Mouse (Mus musculus) MEL (cell line): ENCODE measurements at regions not wholly inside any gene's neighbourhood (a gene's known extent, or its start where the extent isn't known, plus 50 kb on each side); places are given as distances from the start of the nearest gene placed in this dataset.

Experiments used
- DNase-seq: peaks from one replicate; pipeline ENCODE4 v3.0.0; 2011; ENCODE audit warnings: low read depth, low spot score
- H3K27ac ChIP-seq: 2 replicates; pipeline ENCODE4 v1.5.1; 2012; ENCODE audit warnings: low read depth, mild to moderate bottlenecking, control low read depth, low read length, moderate library complexity; ENCODE audit not compliant: control insufficient read depth
- H3K27me3 ChIP-seq, 2 experiments: fragments of 150-350 bp in 1 of 2; sonication (generic) in 1 of 2; 2 replicates each; pipeline ENCODE4 v1.6.1; 2012; ENCODE audit warnings: low read length in 2 of 2, mild to moderate bottlenecking in 2 of 2, improper control_type of control experiment in 1 of 2, moderate library complexity in 1 of 2; ENCODE audit not compliant: insufficient read depth in 2 of 2, control insufficient read depth in 1 of 2
- H3K36me3 ChIP-seq, 2 experiments: 2 replicates each; pipeline ENCODE4 v1.6.1; 2012 to 2014; ENCODE audit warnings: low read length in 2 of 2, improper control_type of control experiment in 1 of 2, inconsistent platforms in 1 of 2, mild to moderate bottlenecking in 1 of 2; ENCODE audit not compliant: insufficient read depth in 2 of 2, control insufficient read depth in 1 of 2
- H3K4me1 ChIP-seq, 2 experiments: fragments of 150-350 bp in 1 of 2; sonication (generic) in 1 of 2; 2 replicates each; pipeline ENCODE4 v1.6.1; 2012; ENCODE audit warnings: low read length in 2 of 2, improper control_type of control experiment in 1 of 2, mild to moderate bottlenecking in 1 of 2; ENCODE audit not compliant: insufficient read depth in 2 of 2, control insufficient read depth in 1 of 2
- H3K4me3 ChIP-seq, 2 experiments: fragments of 150-350 bp in 1 of 2; sonication (generic) in 1 of 2; 2 replicates each; pipeline ENCODE4 v1.5.1; 2012; ENCODE audit warnings: low read depth in 2 of 2, low read length in 2 of 2, mild to moderate bottlenecking in 2 of 2, moderate library complexity in 2 of 2, control low read depth in 1 of 2, improper control_type of control experiment in 1 of 2; ENCODE audit not compliant: control insufficient read depth in 1 of 2, insufficient read depth in 1 of 2
- H3K79me2 ChIP-seq: 2 replicates; pipeline ENCODE4 v1.6.1; 2012; ENCODE audit warnings: mild to moderate bottlenecking, low read length, moderate library complexity; ENCODE audit not compliant: control insufficient read depth, poor library complexity, insufficient read depth
- H3K9ac ChIP-seq: 2 replicates; pipeline ENCODE4 v1.6.1; 2012; ENCODE audit warnings: low read depth, mild to moderate bottlenecking, control low read depth, low read length, moderate library complexity; ENCODE audit not compliant: control insufficient read depth, poor library complexity, severe bottlenecking
- H3K9me3 ChIP-seq: fragments of 150-350 bp; sonication (generic); replicated peaks from 2 replicates; pipeline ENCODE4 v1.6.1; 2012; ENCODE audit warnings: mild to moderate bottlenecking, low read length, improper control_type of control experiment, moderate library complexity; ENCODE audit not compliant: insufficient read depth
- BHLHE40 ChIP-seq: IDR thresholded peaks from 2 replicates; pipeline ENCODE4 v1.6.1; 2012; ENCODE audit warnings: low read depth, mild to moderate bottlenecking, inconsistent platforms, low read length, improper control_type of control experiment, borderline replicate concordance
- CHD1 ChIP-seq: IDR thresholded peaks from 2 replicates; pipeline ENCODE4 v1.6.1; 2012; ENCODE audit warnings: low read depth, mild to moderate bottlenecking, inconsistent platforms, low read length, improper control_type of control experiment
- CTCF ChIP-seq, 3 experiments: IDR thresholded peaks in 2 of 3; conservative IDR thresholded peaks in 1 of 3; 2 replicates each; pipeline ENCODE4 v1.5.1; 2011 to 2012; ENCODE audit warnings: low read length in 3 of 3, low read depth in 2 of 3, mild to moderate bottlenecking in 2 of 3, improper control_type of control experiment in 1 of 3, inconsistent platforms in 1 of 3, mixed read lengths in 1 of 3, moderate library complexity in 1 of 3; ENCODE audit not compliant: control insufficient read depth in 1 of 3, insufficient read depth in 1 of 3, poor library complexity in 1 of 3, severe bottlenecking in 1 of 3
- ELF1 ChIP-seq: IDR thresholded peaks from 2 replicates; pipeline ENCODE4 v1.6.1; 2014; ENCODE audit warnings: low read depth, mild to moderate bottlenecking, inconsistent platforms, low read length, improper control_type of control experiment, moderate library complexity
- EP300 ChIP-seq, 2 experiments: IDR thresholded peaks; 2 replicates each; pipeline ENCODE4 v1.6.1; 2011; ENCODE audit warnings: improper control_type of control experiment in 2 of 2, low read length in 2 of 2, low read depth in 1 of 2, mild to moderate bottlenecking in 1 of 2
- GABPA ChIP-seq: IDR thresholded peaks from 2 replicates; pipeline ENCODE4 v1.6.1; 2012; ENCODE audit warnings: low read depth, mild to moderate bottlenecking, inconsistent platforms, low read length, improper control_type of control experiment, moderate library complexity
- GATA1 ChIP-seq: IDR thresholded peaks from 2 replicates; pipeline ENCODE4 v1.6.1; 2011; ENCODE audit warnings: low read depth, low read length, improper control_type of control experiment
- HCFC1 ChIP-seq: IDR thresholded peaks from 2 replicates; pipeline ENCODE4 v1.6.1; 2012; ENCODE audit warnings: low read depth, mild to moderate bottlenecking, inconsistent platforms, low read length, improper control_type of control experiment, moderate library complexity
- JUND ChIP-seq: IDR thresholded peaks from 2 replicates; pipeline ENCODE4 v1.6.1; 2011; ENCODE audit warnings: low read depth, mild to moderate bottlenecking, improper control_type of control experiment, low read length
- KAT2A ChIP-seq: conservative IDR thresholded peaks from 2 replicates; pipeline ENCODE4 v1.6.1; 2012; ENCODE audit warnings: low read depth, low read length, improper control_type of control experiment, inconsistent platforms
- MAZ ChIP-seq: IDR thresholded peaks from 2 replicates; pipeline ENCODE4 v1.6.1; 2012; ENCODE audit warnings: low read depth, mild to moderate bottlenecking, inconsistent platforms, low read length, improper control_type of control experiment
- MYB ChIP-seq: IDR thresholded peaks from 2 replicates; pipeline ENCODE4 v1.6.1; 2011; ENCODE audit warnings: mild to moderate bottlenecking, low read depth, low read length, improper control_type of control experiment
- MYC ChIP-seq: IDR thresholded peaks from 2 replicates; pipeline ENCODE4 v1.6.1; 2011; ENCODE audit warnings: low read depth, mild to moderate bottlenecking, low read length, improper control_type of control experiment, moderate library complexity
- NELFE ChIP-seq: IDR thresholded peaks from 2 replicates; pipeline ENCODE4 v1.6.1; 2011; ENCODE audit warnings: low read depth, low read length, improper control_type of control experiment
- NRF1 ChIP-seq: IDR thresholded peaks from 2 replicates; pipeline ENCODE4 v1.6.1; 2014; ENCODE audit warnings: low read depth, mild to moderate bottlenecking, inconsistent platforms, low read length, improper control_type of control experiment, moderate library complexity; ENCODE audit not compliant: poor library complexity, insufficient read depth, severe bottlenecking
- POLR2A ChIP-seq, 2 experiments: IDR thresholded peaks; 2 replicates each; pipeline ENCODE4 v1.6.1; 2011 to 2012; ENCODE audit warnings: low read length in 2 of 2, mild to moderate bottlenecking in 2 of 2, control low read depth in 1 of 2, improper control_type of control experiment in 1 of 2, low read depth in 1 of 2, moderate library complexity in 1 of 2; ENCODE audit not compliant: control insufficient read depth in 1 of 2, insufficient read depth in 1 of 2, poor library complexity in 1 of 2
- POLR2AphosphoS5 ChIP-seq: IDR thresholded peaks from 2 replicates; pipeline ENCODE4 v1.6.1; 2012; ENCODE audit warnings: low read depth, borderline replicate concordance, mild to moderate bottlenecking, inconsistent platforms, low read length, moderate library complexity, mixed read lengths
- RAD21 ChIP-seq: IDR thresholded peaks from 2 replicates; pipeline ENCODE4 v1.6.1; 2011; ENCODE audit warnings: mild to moderate bottlenecking, low read depth, low read length, improper control_type of control experiment
- RCOR1 ChIP-seq: IDR thresholded peaks from 2 replicates; pipeline ENCODE4 v1.6.1; 2012; ENCODE audit warnings: low read depth, mild to moderate bottlenecking, inconsistent platforms, low read length, improper control_type of control experiment
- SIN3A ChIP-seq: IDR thresholded peaks from 2 replicates; pipeline ENCODE4 v1.6.1; 2012; ENCODE audit warnings: low read length, improper control_type of control experiment, inconsistent platforms
- TAL1 ChIP-seq: IDR thresholded peaks from 2 replicates; pipeline ENCODE4 v1.6.1; 2012; ENCODE audit warnings: mild to moderate bottlenecking, inconsistent platforms, low read length, moderate library complexity, mixed read lengths
- TCF12 ChIP-seq: IDR thresholded peaks from 2 replicates; pipeline ENCODE4 v1.6.1; 2014; ENCODE audit warnings: low read depth, mild to moderate bottlenecking, inconsistent platforms, low read length, improper control_type of control experiment, moderate library complexity
- USF1 ChIP-seq: IDR thresholded peaks from 2 replicates; pipeline ENCODE4 v1.6.1; 2014; ENCODE audit warnings: low read depth, mild to moderate bottlenecking, inconsistent platforms, low read length, improper control_type of control experiment, moderate library complexity
- USF2 ChIP-seq, 2 experiments: IDR thresholded peaks; 2 replicates each; pipeline ENCODE4 v1.6.1; 2011 to 2012; ENCODE audit warnings: improper control_type of control experiment in 2 of 2, low read length in 2 of 2, borderline replicate concordance in 1 of 2, inconsistent platforms in 1 of 2, low read depth in 1 of 2, mild to moderate bottlenecking in 1 of 2; ENCODE audit not compliant: insufficient read depth in 1 of 2
- ZNF384 ChIP-seq: IDR thresholded peaks from 2 replicates; pipeline ENCODE4 v1.6.1; 2012; ENCODE audit warnings: low read depth, mild to moderate bottlenecking, inconsistent platforms, low read length, improper control_type of control experiment

DNA sequence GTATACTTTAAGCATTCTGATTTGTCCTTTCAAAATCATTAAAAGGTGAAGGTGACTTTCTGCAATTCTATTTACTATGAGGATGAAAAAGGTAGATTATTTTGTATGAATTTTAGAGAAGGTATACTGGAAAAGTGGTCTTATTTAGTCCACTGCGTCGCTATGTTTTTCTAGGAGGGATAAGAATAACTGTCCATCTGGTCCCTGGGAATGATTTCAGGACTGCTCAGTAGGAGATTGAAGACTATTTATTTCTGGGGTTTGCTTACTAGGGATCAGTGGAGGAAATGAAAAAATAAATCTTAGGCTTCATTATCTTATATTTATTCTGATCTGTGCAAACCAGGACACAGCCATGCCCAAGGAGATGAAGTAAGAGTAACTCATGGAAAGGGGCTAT, 828.6 kb downstream of the Cdh11 start:
- no peak overlapping the region for H3K27ac ChIP-seq
- no peaks in the 10 kb centered on the region for H3K36me3 ChIP-seq
- no peaks in the 10 kb centered on the region for H3K9me3 ChIP-seq
- no peaks in the 10 kb centered on the region for H3K27me3 ChIP-seq
- H3K9ac ChIP-seq, result no peak overlapping the region
- H3K79me2 ChIP-seq, result no peaks in the 10 kb centered on the region
- no peak for TF ChIP-seq CTCF (IDR thresholded peaks at IDR 0.05 in 2 of 3, conservative IDR thresholded peaks at IDR 0.05 in 1 of 3; ENCODE audit: control insufficient read depth in 1 of 3, insufficient read depth in 1 of 3, low read depth in 2 of 3, low read length in 3 of 3, poor library complexity in 1 of 3, severe bottlenecking in 1 of 3)
- no peak for TF ChIP-seq NRF1
- no peak for TF ChIP-seq JUND
- TF ChIP-seq CHD1, result no peak
- TF ChIP-seq MYB, result no peak
- no peak for TF ChIP-seq GATA1
- TF ChIP-seq ELF1, result no peak
- no peak overlapping the region for H3K4me3 ChIP-seq
- H3K4me1 ChIP-seq, result no peaks in the 10 kb centered on the region
- no peak for DNase-seq

DNA sequence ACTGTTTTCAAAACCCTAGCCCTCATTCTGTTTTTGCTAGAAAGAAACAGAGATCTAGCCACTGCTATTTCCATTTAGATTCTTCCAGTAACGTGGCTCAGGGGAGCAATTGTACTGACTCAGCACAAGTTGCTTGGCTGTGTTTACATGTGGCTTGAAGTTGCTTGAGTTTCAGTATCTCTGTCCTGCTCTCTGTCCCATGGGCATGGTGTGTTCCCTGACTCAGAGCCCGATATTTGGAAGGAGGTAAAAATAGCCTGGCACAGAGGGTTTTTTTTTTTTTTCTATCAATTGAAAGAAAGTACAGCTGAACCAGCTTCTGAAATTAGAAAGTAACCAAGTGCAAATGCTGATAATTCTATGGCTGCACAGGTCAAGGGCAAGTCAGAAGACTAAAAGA, 834.8 kb downstream of the Cdh11 start:
- Histone ChIP-seq H3K79me2 (no peaks in the 10 kb centered on the region), H3K9me3 (no peaks in the 10 kb centered on the region), H3K4me3 (no peak overlapping the region), H3K27ac (no peak overlapping the region), H3K9ac (no peak overlapping the region), H3K36me3 (no peaks in the 10 kb centered on the region), H3K4me1 (no peaks in the 10 kb centered on the region), H3K27me3 (no peaks in the 10 kb centered on the region)
- no peak for TF ChIP-seq TAL1
- no peak for TF ChIP-seq MYB
- no peak for TF ChIP-seq KAT2A
- no peak for TF ChIP-seq BHLHE40
- TF ChIP-seq POLR2AphosphoS5, result no peak
- no peak for TF ChIP-seq ELF1
- TF ChIP-seq SIN3A, result no peak
- TF ChIP-seq GATA1, result no peak
- no peak for TF ChIP-seq GABPA
- TF ChIP-seq ZNF384, result no peak
- TF ChIP-seq HCFC1, result no peak
- no peak for DNase-seq

- no peaks in the 10 kb centered on the region for H3K9me3 ChIP-seq
- H3K27ac ChIP-seq, result no peak overlapping the region
- no peak overlapping the region for H3K9ac ChIP-seq
- no peaks in the 10 kb centered on the region for H3K4me1 ChIP-seq
- no peaks in the 10 kb centered on the region for H3K79me2 ChIP-seq
- H3K4me3 ChIP-seq, result no peak overlapping the region
- TF ChIP-seq POLR2A (IDR thresholded peaks at IDR 0.05; ENCODE audit: control insufficient read depth in 1 of 2, insufficient read depth in 1 of 2, low read depth in 1 of 2, low read length in 2 of 2, poor library complexity in 1 of 2) (no peak), ELF1 (no peak), RCOR1 (no peak), TCF12 (no peak), ZNF384 (no peak), GABPA (no peak), EP300 (IDR thresholded peaks at IDR 0.05; ENCODE audit: low read depth in 1 of 2, low read length in 2 of 2) (no peak), USF1 (no peak), MAZ (no peak), MYC (no peak), POLR2AphosphoS5 (no peak), JUND (no peak), NELFE (no peak), MYB (no peak), USF2 (IDR thresholded peaks at IDR 0.05; ENCODE audit: borderline replicate concordance in 1 of 2, insufficient read depth in 1 of 2, low read depth in 1 of 2, low read length in 2 of 2) (no peak), RAD21 (no peak), GATA1 (no peak)
- no peaks in the 10 kb centered on the region for H3K36me3 ChIP-seq
- no peaks in the 10 kb centered on the region for H3K27me3 ChIP-seq
- DNase-seq, result no peak
Observed at GRCm38 (mm10) chr8:101937859-101938258, 847.6 kb downstream of the Cdh11 start.
